Comparison of ENCODE assay signal across 7 mouse cellular contexts in genomic region chr19:4698856-4699255, GRCm38 (mm10). TPM values are rescaled to one million over a fixed set of nuclear protein-coding genes. Genes with fewer than 3 reads are reported as not detected.
DNase-seq lines count a peak whose midpoint lies in the region; ATAC-seq lines count a peak whose summit lies in the region.

No protein-coding gene starts in this region.

- H3K4me2 ChIP-seq in liver, embryonic 13.5 days, result 0 out of 2 replicates have a peak overlapping the region, but pooled peaks have one; percentile 61
- peak overlapping the region; percentile 68 for H3K4me2 ChIP-seq in embryonic facial prominence, embryonic 14.5 days (ENCODE audit: low read depth, low read length)
- H3K4me2 ChIP-seq in stomach, embryonic 14.5 days (replicated peaks; ENCODE audit: low read depth, low read length), result peak overlapping the region; percentile 65; the same call in 1 of the 2 replicates

- H3K4me3 ChIP-seq in liver, embryonic 13.5 days (replicated peaks), result no peak overlapping the region
- peak overlapping the region; percentile 46; the same call in 1 of the 2 replicates for H3K4me3 ChIP-seq in embryonic facial prominence, embryonic 14.5 days (ENCODE audit: low read depth, low read length)
- H3K4me3 ChIP-seq in stomach, embryonic 14.5 days (ENCODE audit: low read depth, low read length), result no peak overlapping the region

- 26% methylated on average over 8 of the region's 8 CpGs for WGBS in liver, embryonic 13.5 days (ENCODE audit: insufficient replicate concordance)
- WGBS in embryonic facial prominence, embryonic 14.5 days, result 31% methylated on average over 8 of the region's 8 CpGs
- 34% methylated on average over 8 of the region's 8 CpGs for WGBS in stomach, embryonic 14.5 days

- peaks cover 8% of the 10 kb centered on the region for H3K4me1 ChIP-seq in liver, embryonic 13.5 days (replicated peaks)
- H3K4me1 ChIP-seq in embryonic facial prominence, embryonic 14.5 days (ENCODE audit: control insufficient read depth, insufficient read depth, low read length), result 0 out of 2 replicates have a peak, but pooled peaks cover 3% of the 10 kb centered on the region
- H3K4me1 ChIP-seq in stomach, embryonic 14.5 days (ENCODE audit: control insufficient read depth, insufficient read depth, low read length), result no peaks in the 10 kb centered on the region; the same call in 1 of the 2 replicates

- H3K9me3 ChIP-seq in liver, embryonic 13.5 days (replicated peaks), result no peaks in the 10 kb centered on the region
- H3K9me3 ChIP-seq in embryonic facial prominence, embryonic 14.5 days (ENCODE audit: control insufficient read depth, low read length), result no peaks in the 10 kb centered on the region
- no peaks in the 10 kb centered on the region for H3K9me3 ChIP-seq in stomach, embryonic 14.5 days (ENCODE audit: control insufficient read depth, low read depth, low read length)

- DNase-seq in liver, embryonic 13.5 days, result no peak
- no peak for DNase-seq in liver
- no peak for DNase-seq in embryonic facial prominence, embryonic 14.5 days (ENCODE audit: low spot score)
- DNase-seq in left cerebral cortex, postnatal 14 days (ENCODE audit: low spot score in 2 of 2), result peak; percentile 52 to 75
- no peak for DNase-seq in adrenal gland, adult 18-20 months (ENCODE audit: low spot score in 2 of 2)

- intact Hi-C loops in left cerebral cortex, postnatal 14 days (cut with DNase I), result loop anchor here (5.0 kb wide), 1 partner anchor 217 kb away; no protein-coding TSS in a partner anchor

- no peaks in the 10 kb centered on the region for H3K36me3 ChIP-seq in liver, embryonic 13.5 days
- no peaks in the 10 kb centered on the region for H3K36me3 ChIP-seq in embryonic facial prominence, embryonic 14.5 days (ENCODE audit: control insufficient read depth, insufficient read depth, low read length)
- H3K36me3 ChIP-seq in stomach, embryonic 14.5 days (ENCODE audit: control insufficient read depth, insufficient read depth, low read length), result no peaks in the 10 kb centered on the region

- peaks cover 62% of the 10 kb centered on the region for H3K27me3 ChIP-seq in liver, embryonic 13.5 days
- peaks cover 36% of the 10 kb centered on the region for H3K27me3 ChIP-seq in embryonic facial prominence, embryonic 14.5 days (replicated peaks; ENCODE audit: control insufficient read depth, insufficient read depth, low read length)
- 0 out of 2 replicates have a peak, but pooled peaks cover 13% of the 10 kb centered on the region for H3K27me3 ChIP-seq in stomach, embryonic 14.5 days (ENCODE audit: control insufficient read depth, insufficient read depth, low read length)

- ATAC-seq in liver, embryonic 13.5 days (ENCODE audit: low read depth), result no peak
- ATAC-seq in embryonic facial prominence, embryonic 14.5 days (ENCODE audit: low read depth), result no peak
- ATAC-seq in stomach, embryonic 14.5 days (ENCODE audit: insufficient number of reproducible peaks, insufficient read depth, low FRiP score, low read depth), result no peak
- ATAC-seq in megakaryocyte, adult 5-6 weeks (ENCODE audit: poor library complexity, severe bottlenecking), result no peak

- no peak overlapping the region for H3K27ac ChIP-seq in liver, embryonic 13.5 days
- H3K27ac ChIP-seq in embryonic facial prominence, embryonic 14.5 days (replicated peaks; ENCODE audit: low read depth, low read length), result no peak overlapping the region
- H3K27ac ChIP-seq in stomach, embryonic 14.5 days (ENCODE audit: low read length), result no peak overlapping the region

- no peak overlapping the region for H3K9ac ChIP-seq in liver, embryonic 13.5 days
- H3K9ac ChIP-seq in embryonic facial prominence, embryonic 14.5 days (ENCODE audit: low read depth, low read length), result no peak overlapping the region
- peak overlapping the region; percentile 18; the same call in 1 of the 2 replicates for H3K9ac ChIP-seq in stomach, embryonic 14.5 days (replicated peaks; ENCODE audit: low read depth, low read length)

RNA-seq across cellular contexts. Expression of gene Gm960, which starts 0.4 kb away (rescaled TPM):
- 0.79 TPM in 1 of 2 replicates, not detected in the other for polyA plus RNA-seq in liver, embryonic 13.5 days (2015; fragmentation: Nextera tagmentation; extraction: Ambion mirVana)
- 3.9 and 4.6 TPM in 2 replicates for polyA plus RNA-seq in embryonic facial prominence, embryonic 14.5 days (2014; fragmentation: Nextera tagmentation; extraction: Ambion mirVana)
- 1 to 10 TPM; 1.8 to 2.1 TPM for total RNA-seq in left cerebral cortex, postnatal 14 days (2021)
- 3.0 and 6.4 TPM in 2 replicates for polyA plus RNA-seq in stomach, embryonic 14.5 days (2014; fragmentation: Nextera tagmentation; extraction: Ambion mirVana)
- not detected for total RNA-seq in adrenal gland, adult 18-20 months (2021)
- total RNA-seq in megakaryocyte, adult 5-6 weeks (2015), result not detected in 2 replicates
- total RNA-seq in megakaryocyte, adult 5-6 weeks (2017), result not detected in 2 replicates

RNA-seq across cellular contexts. Expression of gene Sptbn2, which starts 12.1 kb away (rescaled TPM):
- 0.09 and 0.13 TPM in 2 replicates for polyA plus RNA-seq in liver, embryonic 13.5 days (2015; fragmentation: Nextera tagmentation; extraction: Ambion mirVana)
- polyA plus RNA-seq in embryonic facial prominence, embryonic 14.5 days (2014; fragmentation: Nextera tagmentation; extraction: Ambion mirVana), result 3.7 and 4.0 TPM in 2 replicates
- total RNA-seq in left cerebral cortex, postnatal 14 days (2021), result 100 to 1,000 TPM; 702 to 775 TPM
- 3.7 and 3.9 TPM in 2 replicates for polyA plus RNA-seq in stomach, embryonic 14.5 days (2014; fragmentation: Nextera tagmentation; extraction: Ambion mirVana)
- 1 to 10 TPM in 1 of 2 experiments, under 1 TPM in 1; 0.58 to 1.3 TPM for total RNA-seq in adrenal gland, adult 18-20 months (2021)
- not detected in 2 replicates for total RNA-seq in megakaryocyte, adult 5-6 weeks (2015)
- not detected in 2 replicates for total RNA-seq in megakaryocyte, adult 5-6 weeks (2017)

RNA-seq across cellular contexts. Expression of gene Rbm4b, which starts 57.4 kb away (rescaled TPM):
- polyA plus RNA-seq in liver, embryonic 13.5 days (2015; fragmentation: Nextera tagmentation; extraction: Ambion mirVana), result 14.6 and 17.5 TPM in 2 replicates
- polyA plus RNA-seq in embryonic facial prominence, embryonic 14.5 days (2014; fragmentation: Nextera tagmentation; extraction: Ambion mirVana), result 41.1 and 50.0 TPM in 2 replicates
- 10 to 100 TPM; 13.6 to 14.3 TPM for total RNA-seq in left cerebral cortex, postnatal 14 days (2021)
- 72.2 and 79.1 TPM in 2 replicates for polyA plus RNA-seq in stomach, embryonic 14.5 days (2014; fragmentation: Nextera tagmentation; extraction: Ambion mirVana)
- 10 to 100 TPM; 18.4 to 18.8 TPM for total RNA-seq in adrenal gland, adult 18-20 months (2021)
- 13.3 and 14.9 TPM in 2 replicates for total RNA-seq in megakaryocyte, adult 5-6 weeks (2015)
- 10.8 and 14.2 TPM in 2 replicates for total RNA-seq in megakaryocyte, adult 5-6 weeks (2017)

Comparison
In these comparisons a context has a peak if more than half of its experiments do, and no peak if none do; other contexts are left out.
1. DNase-seq: peak in left cerebral cortex, postnatal 14 days (2 of 2); none in liver, embryonic 13.5 days (single experiment), liver (single experiment), embryonic facial prominence, embryonic 14.5 days (single experiment) and adrenal gland, adult 18-20 months (0 of 2).
2. RNA of gene Sptbn2, which starts 12.1 kb away (total RNA-seq): 702 to 775 TPM in left cerebral cortex, postnatal 14 days; 0.58 to 1.3 TPM in adrenal gland, adult 18-20 months and not detected in megakaryocyte, adult 5-6 weeks; every median in the first group is over 100 times any median in the second.
3. Peak in every context shown above with its lines, with median percentiles within 50 percentile points of each other: H3K4me2 ChIP-seq.